Mouse (Mus musculus): ENCODE results near the gene Elovl7. TPM values are rescaled to one million over a fixed set of nuclear protein-coding genes. Genes with fewer than 3 reads are reported as not detected.
A peak's percentile ranks its signal among the peaks of the same experiment; 100 is the strongest.

Elovl7 gene
- total RNA-seq, 1 experiment from 2014 or later: 2.6 TPM

GRCm38 (mm10) chr13:108302957-108303675 is 88.9 kb downstream of the Elovl7 start:
- no peak for DNase-seq

GRCm38 (mm10) chr13:108303841-108304240 is 89.6 kb downstream of the Elovl7 start:
- no peak for DNase-seq

GRCm38 (mm10) chr13:108304680-108305079 is 90.5 kb downstream of the Elovl7 start:
- no peak for DNase-seq

GRCm38 (mm10) chr13:108315702-108316486 is 101.7 kb downstream of the Elovl7 start, which contains the start of gene Depdc1b:
Depdc1b (plus strand) TSS chr13:108316332.
- DNase-seq: peak; percentile 97

GRCm38 (mm10) chr13:108316487-108316903 is 102.3 kb downstream of the Elovl7 start:
- DNase-seq: no peak

- DNase-seq: no peak
Observed at GRCm38 (mm10) chr13:108317414-108317813, 103.2 kb downstream of the Elovl7 start.

DNA sequence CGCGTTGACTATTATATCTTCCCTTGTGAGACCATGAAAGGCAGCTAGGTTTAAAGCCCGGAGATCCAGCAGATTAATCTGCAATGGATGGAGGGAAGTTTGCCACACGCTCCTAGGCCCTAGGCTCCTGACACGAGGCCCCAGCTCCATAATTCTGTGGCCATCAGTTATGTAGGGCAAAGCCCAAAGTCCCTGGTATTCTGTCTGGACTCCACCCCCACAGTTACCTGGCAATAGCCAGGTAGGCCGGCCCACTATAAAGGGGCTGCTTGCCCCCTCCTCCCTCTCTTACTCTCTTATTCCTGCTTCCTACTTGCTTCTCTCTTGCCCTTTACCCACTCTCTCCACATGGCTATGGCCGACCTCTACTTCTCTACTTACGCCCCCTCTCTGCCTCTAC is 104.8 kb downstream of the Elovl7 start:
- no peak for DNase-seq

- DNase-seq: no peak
Observed at GRCm38 (mm10) chr13:108320216-108320615, 106.0 kb downstream of the Elovl7 start.

- no peak for DNase-seq
Observed at GRCm38 (mm10) chr13:108322466-108322865, 108.3 kb downstream of the Elovl7 start.

GRCm38 (mm10) chr13:108323317-108323716 is 109.1 kb downstream of the Elovl7 start:
- DNase-seq: no peak

DNA sequence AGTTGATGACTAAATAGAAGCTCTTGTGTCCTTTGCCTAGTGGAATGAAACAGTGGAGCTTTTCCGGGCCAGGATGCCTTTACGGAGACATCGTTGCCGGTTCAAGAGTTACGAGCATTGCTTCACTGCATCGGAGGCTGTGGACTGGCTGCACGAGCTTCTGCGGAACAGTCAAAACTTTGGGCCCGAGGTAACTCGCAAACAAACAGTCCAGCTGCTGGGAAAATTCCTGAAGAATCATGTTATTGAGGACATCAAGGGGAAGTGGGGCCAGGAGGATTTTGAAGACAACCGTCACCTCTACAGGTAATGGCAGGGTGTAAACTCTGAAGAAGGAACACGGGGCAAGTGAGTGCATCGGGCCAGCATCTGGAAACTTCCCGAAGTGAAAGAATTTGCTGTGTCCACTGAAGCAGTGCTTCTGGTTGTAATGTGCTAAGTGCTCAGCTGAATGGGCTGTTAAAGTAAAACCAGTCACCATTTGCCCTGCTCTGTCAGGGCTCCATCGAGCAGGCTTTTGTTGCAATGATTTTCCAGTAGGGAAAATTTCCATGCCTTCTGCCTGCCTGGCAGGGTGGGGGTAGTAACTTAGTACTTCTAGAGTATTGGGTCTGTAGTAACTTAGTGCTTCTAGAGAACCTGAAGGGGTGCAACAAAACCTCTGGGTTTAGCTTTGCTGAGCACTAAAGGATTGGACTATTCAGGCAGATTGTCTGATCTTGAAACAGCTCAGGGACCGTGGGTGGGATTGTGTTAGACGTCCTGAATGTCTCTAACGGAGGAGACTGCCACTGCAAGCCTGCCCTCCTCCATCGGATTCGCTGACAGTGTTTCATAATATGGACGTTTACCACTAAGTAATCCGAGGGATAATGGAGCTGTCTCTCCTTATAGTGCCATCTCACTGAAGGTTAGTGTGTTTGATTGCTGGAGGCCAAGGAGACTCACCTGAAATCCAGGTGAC is 109.9 kb downstream of the Elovl7 start:
- no peak for DNase-seq

DNA sequence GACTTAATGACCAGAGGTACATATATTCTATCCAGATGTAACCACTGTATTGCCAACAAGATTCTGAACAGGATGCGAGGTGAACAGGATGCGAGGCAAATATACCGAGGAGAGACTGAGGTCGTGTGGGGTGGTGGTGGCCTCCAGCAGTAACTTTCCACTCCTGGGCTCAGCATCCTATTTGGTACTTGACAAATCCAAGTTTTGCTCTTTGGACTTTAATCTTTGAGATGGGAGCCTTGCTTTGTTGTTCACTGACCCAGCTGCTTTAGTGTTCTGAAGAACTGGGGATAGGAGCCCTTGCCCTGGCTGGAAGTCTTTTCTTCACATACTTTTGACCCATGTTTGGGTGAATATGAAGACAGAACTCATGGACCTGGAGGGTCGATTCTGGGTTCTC is 111.7 kb downstream of the Elovl7 start:
- no peak for DNase-seq

DNA sequence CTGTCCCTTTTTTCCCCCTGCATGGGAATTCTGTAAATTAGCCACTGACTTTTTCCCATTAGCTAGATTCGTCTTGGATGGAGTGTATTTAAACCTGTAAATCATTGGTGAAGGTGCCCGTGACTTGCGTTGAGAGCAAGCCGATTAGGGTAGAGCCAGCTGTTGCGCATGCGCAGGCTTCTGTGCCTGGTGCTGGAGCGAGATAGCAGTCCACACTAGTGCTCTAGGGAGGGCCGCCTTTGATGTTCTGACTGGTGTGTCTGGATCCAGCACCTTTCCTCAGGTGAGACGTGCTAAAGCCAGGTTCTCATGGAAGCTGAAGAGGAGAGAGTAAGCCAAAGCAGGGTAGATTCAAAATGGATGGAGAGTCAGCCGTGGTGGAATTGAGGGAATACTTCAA is 112.1 kb downstream of the Elovl7 start:
- no peak for DNase-seq

DNA sequence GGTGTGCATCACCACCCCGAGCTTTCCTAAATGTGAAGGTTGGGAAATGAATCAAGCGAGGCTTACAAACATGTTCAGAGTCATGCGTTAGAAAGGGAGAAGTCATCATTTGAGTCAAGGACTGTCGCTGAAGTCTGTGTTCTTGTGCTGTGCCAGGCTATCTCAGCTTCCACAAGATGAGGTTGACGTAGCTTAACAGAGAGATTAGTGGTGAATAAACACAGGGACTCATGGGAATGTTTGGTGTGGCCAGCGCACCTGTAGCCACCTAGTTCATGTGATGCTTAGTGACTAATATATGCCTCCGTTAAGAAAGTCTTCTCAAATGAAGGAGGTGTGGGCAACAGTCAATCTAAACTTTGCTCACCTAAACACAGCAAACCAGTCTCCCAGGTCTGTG is 112.8 kb downstream of the Elovl7 start:
- no peak for DNase-seq

DNA sequence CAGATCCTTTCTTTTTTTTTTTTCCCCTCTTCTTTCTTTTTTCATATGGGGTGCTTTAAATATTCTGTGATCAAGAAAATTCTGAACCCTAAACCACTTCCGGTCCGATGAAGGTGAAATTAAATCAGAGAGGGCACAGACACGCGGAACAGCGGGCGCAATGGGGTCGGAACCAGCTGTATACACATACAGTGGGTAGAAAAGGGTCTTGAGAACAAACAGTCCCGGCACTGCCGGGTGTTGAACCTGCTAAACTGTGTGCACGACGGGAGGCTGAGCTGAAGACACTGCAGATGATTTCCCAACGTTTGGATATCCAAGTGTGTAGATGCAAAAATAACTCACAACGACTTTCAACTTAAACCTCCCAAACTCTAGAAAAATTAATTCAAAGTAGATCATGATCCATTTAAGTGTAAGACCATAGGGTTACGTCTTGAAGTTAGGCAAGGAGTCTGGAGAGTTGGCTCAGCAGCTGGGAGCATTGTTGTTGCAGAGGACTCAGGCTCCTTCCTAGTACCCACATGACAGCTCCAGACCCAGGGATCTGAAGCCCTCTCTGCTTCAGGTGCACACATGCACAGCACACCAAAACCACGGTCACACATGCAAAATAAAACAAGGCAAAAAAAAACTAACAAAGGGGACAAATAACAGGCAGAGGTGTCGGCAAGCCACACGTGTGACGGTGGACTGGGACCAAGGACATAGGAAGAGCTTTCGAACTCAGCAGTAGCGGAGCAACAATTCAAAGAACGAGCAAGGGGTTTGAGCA is 114.4 kb downstream of the Elovl7 start:
- DNase-seq: no peak

- no peak for DNase-seq
Observed at GRCm38 (mm10) chr13:108329693-108330092, 115.5 kb downstream of the Elovl7 start.

Other genes starting within 250 kb of the Elovl7 start
- gene Smim15, start 170.0 kb upstream of the Elovl7 start, total RNA-seq (2021): 44.1 and 49.2 TPM in 2 replicates
- 31.7 and 46.4 TPM in 2 replicates for gene Ndufaf2, start 55.8 kb upstream of the Elovl7 start, total RNA-seq (2021)
- 9.1 and 13.2 TPM in 2 replicates for gene Ercc8, start 55.7 kb upstream of the Elovl7 start, total RNA-seq (2021)
- gene Depdc1b, start 101.9 kb downstream of the Elovl7 start, total RNA-seq (2021): 1.2 and 2.2 TPM in 2 replicates
- 18.9 and 34.5 TPM in 2 replicates for gene Pde4d, start 235.5 kb downstream of the Elovl7 start, total RNA-seq (2021)